Mouse (Mus musculus): Measurements from ENCODE around the gene Slc30a10. TPM values are rescaled to one million over a fixed set of nuclear protein-coding genes. Genes with fewer than 3 reads are reported as not detected.

The Slc30a10 gene
- total RNA-seq, 2 experiments from 2014 or later: 7.1 to 7.7 TPM

GRCm38 (mm10) chr1:185460096-185460495 is 5.4 kb downstream of the Slc30a10 start:
- no peak for DNase-seq (ENCODE audit: low spot score in 2 of 2)

- DNase-seq (ENCODE audit: low spot score in 2 of 2): no peak
Measured at GRCm38 (mm10) chr1:185462889-185463288, 8.2 kb downstream of the Slc30a10 start.

- no peak for DNase-seq (ENCODE audit: low spot score in 2 of 2)
Measured at GRCm38 (mm10) chr1:185469551-185470021, 14.9 kb downstream of the Slc30a10 start.

- no peak for DNase-seq (ENCODE audit: low spot score in 2 of 2)
Measured at GRCm38 (mm10) chr1:185472025-185472720, 17.5 kb downstream of the Slc30a10 start.

GRCm38 (mm10) chr1:185472730-185473129 is 18.1 kb downstream of the Slc30a10 start:
- no peak for DNase-seq (ENCODE audit: low spot score in 2 of 2)

GRCm38 (mm10) chr1:185473437-185473836 is 18.8 kb downstream of the Slc30a10 start:
- no peak for DNase-seq (ENCODE audit: low spot score in 2 of 2)

- no peak for DNase-seq (ENCODE audit: low spot score in 2 of 2)
Measured at GRCm38 (mm10) chr1:185479861-185480260, 25.2 kb downstream of the Slc30a10 start.

GRCm38 (mm10) chr1:185482001-185482761 is 27.5 kb downstream of the Slc30a10 start:
- DNase-seq (ENCODE audit: low spot score in 2 of 2): peak; percentile 40 to 79

GRCm38 (mm10) chr1:185482762-185483161 is 28.1 kb downstream of the Slc30a10 start:
- no peak for DNase-seq (ENCODE audit: low spot score in 2 of 2)

- DNase-seq (ENCODE audit: low spot score in 2 of 2): no peak
Measured at GRCm38 (mm10) chr1:185483356-185484057, 28.9 kb downstream of the Slc30a10 start.

GRCm38 (mm10) chr1:185484281-185484680 is 29.6 kb downstream of the Slc30a10 start:
- peak in 1 of 2 experiments; percentile 11 for DNase-seq (ENCODE audit: low spot score in 2 of 2)

- DNase-seq (ENCODE audit: low spot score in 2 of 2): no peak
Measured at GRCm38 (mm10) chr1:185489893-185490292, 35.2 kb downstream of the Slc30a10 start.

GRCm38 (mm10) chr1:185490603-185491002 is 36.0 kb downstream of the Slc30a10 start:
- no peak for DNase-seq (ENCODE audit: low spot score in 2 of 2)

- peak in 1 of 2 experiments; percentile 32 for DNase-seq (ENCODE audit: low spot score in 2 of 2)
Measured at GRCm38 (mm10) chr1:185493439-185494034, 38.9 kb downstream of the Slc30a10 start.

- DNase-seq (ENCODE audit: low spot score in 2 of 2): no peak
Measured at GRCm38 (mm10) chr1:185496791-185497460, 42.3 kb downstream of the Slc30a10 start.

- DNase-seq (ENCODE audit: low spot score in 2 of 2): no peak
Measured at GRCm38 (mm10) chr1:185500602-185501001, 46.0 kb downstream of the Slc30a10 start.

GRCm38 (mm10) chr1:185501801-185502340 is 47.2 kb downstream of the Slc30a10 start:
- peak in 1 of 2 experiments; percentile 79 for DNase-seq (ENCODE audit: low spot score in 2 of 2)

- DNase-seq (ENCODE audit: low spot score in 2 of 2): no peak
Measured at GRCm38 (mm10) chr1:185502550-185502949, 47.9 kb downstream of the Slc30a10 start.

- no peak for DNase-seq (ENCODE audit: low spot score in 2 of 2)
Measured at GRCm38 (mm10) chr1:185509042-185509441, 54.4 kb downstream of the Slc30a10 start.

- no peak for DNase-seq (ENCODE audit: low spot score in 2 of 2)
Measured at GRCm38 (mm10) chr1:185511306-185511705, 56.7 kb downstream of the Slc30a10 start.

Data from layer of hippocampus, adult 18-20 months (tissue).